Mouse (Mus musculus): ENCODE data around the gene Vps13c. TPM values are rescaled to one million over a fixed set of nuclear protein-coding genes. Genes with fewer than 3 reads are reported as not detected.

Vps13c gene
- polyA plus RNA-seq, 1 experiment from 2014 or later: 9.9 TPM

DNA sequence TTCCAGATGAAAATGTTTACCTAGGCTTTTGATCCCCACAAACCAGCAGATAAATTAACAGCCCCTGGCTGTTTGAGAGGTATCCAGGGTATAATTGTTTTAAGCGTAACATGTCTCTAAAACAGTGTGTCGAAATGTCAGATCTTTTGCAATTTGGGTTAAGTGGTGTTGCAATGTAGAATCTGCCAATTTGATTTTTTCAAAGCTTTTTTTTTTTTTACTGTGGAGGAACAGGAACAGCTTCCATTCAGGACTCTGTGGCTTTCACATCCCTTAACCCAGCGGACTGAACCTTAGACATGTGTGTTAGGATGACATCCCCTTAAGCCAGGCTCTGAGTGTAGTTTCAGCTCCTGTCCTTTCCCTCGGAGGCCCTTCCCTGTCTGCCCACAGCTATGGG lies 4.8 kb downstream of the Vps13c start:
- Histone ChIP-seq H3K4me2 (ENCODE audit: low read length) (no peak overlapping the region), H3K27ac (ENCODE audit: low read length) (no peak overlapping the region), H3K9me3 (replicated peaks; ENCODE audit: control insufficient read depth, low read length, poor library complexity, severe bottlenecking) (no peaks in the 10 kb centered on the region), H3K4me1 (ENCODE audit: control insufficient read depth, insufficient read depth, low read length) (peaks cover 11% of the 10 kb centered on the region), H3K36me3 (ENCODE audit: control insufficient read depth, insufficient read depth, low read length) (no peaks in the 10 kb centered on the region), H3K27me3 (ENCODE audit: control insufficient read depth, insufficient read depth, low read depth, low read length) (no peaks in the 10 kb centered on the region), H3K9ac (ENCODE audit: low read depth, low read length) (no peak overlapping the region), H3K4me3 (ENCODE audit: low read depth, low read length) (no peak overlapping the region)
- WGBS: 75% methylated on average over 4 of the region's 4 CpGs
- no peak for ATAC-seq

DNA sequence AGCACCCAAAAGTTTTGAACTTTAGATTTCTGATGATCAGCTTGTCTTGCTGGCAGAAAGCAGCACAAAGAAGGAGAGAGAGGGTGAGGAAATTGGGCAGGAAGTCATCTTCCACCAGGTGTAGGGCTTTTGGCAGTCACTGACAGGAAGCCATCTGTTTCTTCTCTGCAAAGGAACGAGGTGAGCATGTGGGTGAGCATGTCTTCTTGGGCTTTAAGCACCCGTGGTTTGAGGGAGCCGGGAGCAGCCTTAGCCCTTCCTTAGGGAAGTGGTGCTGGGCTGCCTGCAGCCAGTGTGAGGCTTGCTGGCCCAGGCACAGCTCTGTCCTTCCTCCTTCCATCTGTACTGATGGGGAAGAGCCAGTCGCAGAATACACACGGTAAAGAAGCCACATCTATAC lies 5.5 kb downstream of the Vps13c start:
- Histone ChIP-seq H3K9ac (ENCODE audit: low read depth, low read length) (no peak overlapping the region), H3K4me3 (ENCODE audit: low read depth, low read length) (no peak overlapping the region), H3K36me3 (ENCODE audit: control insufficient read depth, insufficient read depth, low read length) (no peaks in the 10 kb centered on the region), H3K27me3 (ENCODE audit: control insufficient read depth, insufficient read depth, low read depth, low read length) (no peaks in the 10 kb centered on the region), H3K4me1 (ENCODE audit: control insufficient read depth, insufficient read depth, low read length) (peaks cover 10% of the 10 kb centered on the region), H3K4me2 (ENCODE audit: low read length) (no peak overlapping the region), H3K27ac (ENCODE audit: low read length) (no peak overlapping the region), H3K9me3 (replicated peaks; ENCODE audit: control insufficient read depth, low read length, poor library complexity, severe bottlenecking) (no peaks in the 10 kb centered on the region)
- 91% methylated on average over 5 of the region's 5 CpGs for WGBS
- no peak for ATAC-seq

DNA sequence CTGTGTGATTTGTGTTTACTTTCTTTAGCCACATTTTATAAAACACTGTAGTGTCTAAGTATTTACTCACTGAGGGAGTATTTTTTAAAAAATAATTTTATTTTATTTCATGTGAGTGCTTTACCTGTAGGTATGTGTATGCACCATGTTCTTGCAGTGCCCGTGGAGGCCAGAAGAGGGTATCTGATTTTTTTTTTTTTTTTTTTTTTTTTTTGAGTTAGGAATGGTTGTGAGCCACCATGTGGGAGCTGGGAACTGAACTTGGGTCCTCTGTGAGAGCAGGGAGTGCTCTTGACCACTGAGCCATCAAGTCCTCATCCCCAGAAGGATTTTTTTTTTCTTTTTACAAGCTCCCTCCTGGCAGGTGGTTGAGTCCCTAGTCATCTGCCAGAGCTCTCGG lies 5.9 kb downstream of the Vps13c start:
- Histone ChIP-seq H3K4me2 (ENCODE audit: low read length) (no peak overlapping the region), H3K27ac (ENCODE audit: low read length) (no peak overlapping the region), H3K27me3 (ENCODE audit: control insufficient read depth, insufficient read depth, low read depth, low read length) (no peaks in the 10 kb centered on the region), H3K9me3 (replicated peaks; ENCODE audit: control insufficient read depth, low read length, poor library complexity, severe bottlenecking) (no peaks in the 10 kb centered on the region), H3K36me3 (ENCODE audit: control insufficient read depth, insufficient read depth, low read length) (no peaks in the 10 kb centered on the region), H3K4me3 (ENCODE audit: low read depth, low read length) (no peak overlapping the region), H3K9ac (ENCODE audit: low read depth, low read length) (no peak overlapping the region), H3K4me1 (ENCODE audit: control insufficient read depth, insufficient read depth, low read length) (peaks cover 6% of the 10 kb centered on the region)
- 100% methylated on average over 2 of the region's 2 CpGs for WGBS
- ATAC-seq: no peak

DNA sequence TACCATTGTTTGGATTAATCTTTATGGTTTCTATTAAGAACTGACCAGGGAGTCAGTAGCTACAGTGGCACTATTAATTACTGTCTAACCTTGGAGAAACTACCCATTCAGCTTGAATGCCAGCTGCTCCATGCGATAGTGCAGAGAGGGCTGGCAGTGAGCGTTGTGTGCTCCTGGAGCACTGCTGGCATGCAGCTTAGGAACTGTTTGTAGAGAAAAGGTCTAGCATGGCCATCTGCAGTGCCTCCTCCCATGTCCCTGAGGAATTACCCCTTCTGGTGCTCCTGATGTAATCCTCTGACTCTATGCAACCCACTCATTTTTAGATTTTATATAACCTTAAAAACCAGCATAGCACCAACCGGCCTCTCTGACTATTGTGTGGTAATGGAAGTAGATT lies 7.4 kb downstream of the Vps13c start:
- H3K27me3 ChIP-seq (ENCODE audit: control insufficient read depth, insufficient read depth, low read depth, low read length): no peaks in the 10 kb centered on the region
- no peak overlapping the region for H3K27ac ChIP-seq (ENCODE audit: low read length)
- H3K9ac ChIP-seq (ENCODE audit: low read depth, low read length): no peak overlapping the region
- 88% methylated on average over 3 of the region's 3 CpGs for WGBS
- no peaks in the 10 kb centered on the region for H3K9me3 ChIP-seq (replicated peaks; ENCODE audit: control insufficient read depth, low read length, poor library complexity, severe bottlenecking)
- peaks cover 2% of the 10 kb centered on the region; the same call in 1 of the 2 replicates for H3K4me1 ChIP-seq (ENCODE audit: control insufficient read depth, insufficient read depth, low read length)
- H3K4me2 ChIP-seq (ENCODE audit: low read length): no peak overlapping the region
- H3K4me3 ChIP-seq (ENCODE audit: low read depth, low read length): no peak overlapping the region
- H3K36me3 ChIP-seq (ENCODE audit: control insufficient read depth, insufficient read depth, low read length): no peaks in the 10 kb centered on the region
- no peak for ATAC-seq

DNA sequence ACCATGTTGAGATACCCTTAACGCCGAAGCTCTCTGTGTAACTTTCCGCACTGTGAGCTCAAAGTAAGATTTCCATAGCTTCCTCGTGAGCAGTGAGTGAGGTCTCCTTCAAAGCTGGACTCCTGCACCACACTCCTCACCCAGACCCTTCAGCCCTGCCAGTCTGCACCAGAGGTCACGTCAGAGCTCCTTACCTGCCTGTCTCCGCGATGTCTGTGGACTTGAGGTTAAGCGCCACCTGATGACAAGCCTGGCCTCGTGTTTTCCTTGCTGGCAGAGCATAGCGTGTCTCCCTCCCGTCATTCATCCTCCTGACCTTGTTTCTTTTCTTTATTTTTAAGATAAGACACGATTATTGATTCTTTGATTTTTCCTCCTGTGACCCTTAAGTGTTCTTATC lies 9.2 kb downstream of the Vps13c start:
- H3K9me3 ChIP-seq (replicated peaks; ENCODE audit: control insufficient read depth, low read length, poor library complexity, severe bottlenecking): no peaks in the 10 kb centered on the region
- no peaks in the 10 kb centered on the region for H3K36me3 ChIP-seq (ENCODE audit: control insufficient read depth, insufficient read depth, low read length)
- ATAC-seq: no peak
- WGBS: 83% methylated on average over 12 of the region's 12 CpGs
- H3K9ac ChIP-seq (ENCODE audit: low read depth, low read length): no peak overlapping the region
- no peak overlapping the region for H3K4me3 ChIP-seq (ENCODE audit: low read depth, low read length)
- H3K27me3 ChIP-seq (ENCODE audit: control insufficient read depth, insufficient read depth, low read depth, low read length): no peaks in the 10 kb centered on the region
- H3K27ac ChIP-seq (ENCODE audit: low read length): no peak overlapping the region
- no peak overlapping the region for H3K4me2 ChIP-seq (ENCODE audit: low read length)
- peaks cover 2% of the 10 kb centered on the region; the same call in 1 of the 2 replicates for H3K4me1 ChIP-seq (ENCODE audit: control insufficient read depth, insufficient read depth, low read length)

DNA sequence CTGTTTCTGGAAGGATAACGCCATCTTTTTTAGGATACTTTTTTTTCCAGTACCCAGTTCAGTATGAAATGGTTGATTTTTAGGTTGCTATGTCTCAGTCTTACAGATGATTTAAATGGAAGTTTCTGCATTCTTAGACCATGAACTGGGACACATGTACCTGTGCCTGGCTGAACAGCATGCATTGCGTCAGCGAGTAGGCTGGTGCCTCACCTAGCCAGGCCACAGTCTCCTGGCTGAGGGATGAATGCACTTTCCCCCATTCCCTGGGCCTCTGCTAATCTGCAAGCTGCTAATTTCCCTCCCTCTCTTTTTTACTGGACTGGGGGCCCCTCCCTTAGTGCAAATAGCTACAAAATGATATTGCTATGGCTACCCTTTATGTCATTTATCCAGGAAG lies 9.7 kb downstream of the Vps13c start:
- no peak for ATAC-seq
- H3K4me3 ChIP-seq (ENCODE audit: low read depth, low read length): no peak overlapping the region
- H3K9me3 ChIP-seq (replicated peaks; ENCODE audit: control insufficient read depth, low read length, poor library complexity, severe bottlenecking): no peaks in the 10 kb centered on the region
- H3K4me1 ChIP-seq (ENCODE audit: control insufficient read depth, insufficient read depth, low read length): peaks cover 2% of the 10 kb centered on the region; the same call in 1 of the 2 replicates
- no peaks in the 10 kb centered on the region for H3K27me3 ChIP-seq (ENCODE audit: control insufficient read depth, insufficient read depth, low read depth, low read length)
- H3K27ac ChIP-seq (ENCODE audit: low read length): no peak overlapping the region
- H3K36me3 ChIP-seq (ENCODE audit: control insufficient read depth, insufficient read depth, low read length): peaks cover 2% of the 10 kb centered on the region; the same call in 1 of the 2 replicates
- WGBS: 88% methylated on average over 3 of the region's 3 CpGs
- no peak overlapping the region for H3K4me2 ChIP-seq (ENCODE audit: low read length)
- no peak overlapping the region for H3K9ac ChIP-seq (ENCODE audit: low read depth, low read length)

DNA sequence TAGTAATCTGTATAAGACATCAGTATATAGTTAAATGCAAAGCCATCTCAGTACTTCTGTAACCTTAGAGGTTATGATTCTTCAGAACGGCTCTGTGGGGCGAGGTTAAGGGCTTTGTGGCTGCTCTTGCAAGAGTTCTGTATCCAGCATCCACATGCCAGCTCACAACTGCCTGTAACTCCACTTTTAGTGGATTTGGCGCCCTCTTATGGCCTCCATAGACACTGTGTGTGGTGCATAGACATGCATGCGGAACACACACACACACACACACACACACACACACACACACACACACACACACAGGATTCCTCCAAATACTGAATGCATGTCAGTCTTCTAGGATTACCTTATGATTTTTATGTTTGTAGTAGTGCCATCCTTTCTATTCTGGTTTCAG lies 11.0 kb downstream of the Vps13c start:
- peaks cover 3% of the 10 kb centered on the region; the same call in 1 of the 2 replicates for H3K36me3 ChIP-seq (ENCODE audit: control insufficient read depth, insufficient read depth, low read length)
- ATAC-seq: no peak
- H3K4me3 ChIP-seq (ENCODE audit: low read depth, low read length): no peak overlapping the region
- no peak overlapping the region for H3K27ac ChIP-seq (ENCODE audit: low read length)
- no peaks in the 10 kb centered on the region for H3K9me3 ChIP-seq (replicated peaks; ENCODE audit: control insufficient read depth, low read length, poor library complexity, severe bottlenecking)
- H3K4me2 ChIP-seq (ENCODE audit: low read length): no peak overlapping the region
- WGBS: 79% methylated on average over 4 of the region's 4 CpGs
- H3K27me3 ChIP-seq (ENCODE audit: control insufficient read depth, insufficient read depth, low read depth, low read length): no peaks in the 10 kb centered on the region
- H3K4me1 ChIP-seq (ENCODE audit: control insufficient read depth, insufficient read depth, low read length): no peaks in the 10 kb centered on the region
- H3K9ac ChIP-seq (ENCODE audit: low read depth, low read length): no peak overlapping the region

DNA sequence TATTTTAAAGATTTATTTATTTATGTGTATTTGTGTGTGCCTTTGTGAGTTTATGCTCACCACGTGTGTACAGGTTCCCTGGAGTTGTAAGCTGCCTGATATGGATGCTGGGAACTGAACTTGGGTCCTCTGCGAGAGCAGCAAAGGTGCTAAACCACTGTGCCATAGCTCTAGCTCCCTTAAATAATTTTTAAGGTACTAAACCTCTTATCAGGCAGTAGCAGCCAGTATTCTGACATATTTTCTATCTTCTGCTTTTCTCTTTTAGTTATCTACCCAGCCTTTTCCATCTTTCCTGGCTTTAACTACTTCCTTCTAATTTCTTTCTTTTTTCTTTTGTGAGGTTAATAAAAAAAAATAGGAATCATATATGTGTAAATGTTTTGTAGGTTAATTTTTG lies 20.1 kb downstream of the Vps13c start:
- Histone ChIP-seq H3K36me3 (ENCODE audit: control insufficient read depth, insufficient read depth, low read length) (0 out of 2 replicates have a peak, but pooled peaks cover 8% of the 10 kb centered on the region), H3K4me1 (ENCODE audit: control insufficient read depth, insufficient read depth, low read length) (peaks cover 2% of the 10 kb centered on the region; the same call in 1 of the 2 replicates), H3K9me3 (replicated peaks; ENCODE audit: control insufficient read depth, low read length, poor library complexity, severe bottlenecking) (no peaks in the 10 kb centered on the region), H3K9ac (ENCODE audit: low read depth, low read length) (no peak overlapping the region), H3K27ac (ENCODE audit: low read length) (no peak overlapping the region), H3K27me3 (ENCODE audit: control insufficient read depth, insufficient read depth, low read depth, low read length) (no peaks in the 10 kb centered on the region), H3K4me3 (ENCODE audit: low read depth, low read length) (no peak overlapping the region), H3K4me2 (ENCODE audit: low read length) (no peak overlapping the region)
- no peak for ATAC-seq
- 85% methylated on average over 2 of the region's 2 CpGs for WGBS

DNA sequence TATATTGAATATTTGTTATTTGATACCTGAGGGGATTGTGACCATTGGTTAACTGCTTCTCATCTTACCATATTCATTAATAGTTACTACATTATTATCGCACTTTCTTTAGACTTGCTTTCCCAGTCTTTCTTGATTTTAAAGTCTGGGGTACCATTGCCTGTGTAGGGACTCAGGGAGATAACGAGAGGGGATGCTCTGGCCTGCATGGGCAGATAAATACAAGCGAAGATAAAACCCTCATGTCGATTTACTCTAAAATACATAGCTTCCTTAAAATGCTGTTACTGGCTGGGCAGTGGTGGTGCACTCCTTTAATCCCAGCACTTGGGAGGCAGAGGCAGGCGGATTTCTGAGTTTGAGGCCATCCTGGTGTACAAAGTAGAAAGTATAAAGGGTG lies 23.1 kb downstream of the Vps13c start:
- ATAC-seq: no peak
- 92% methylated on average over 5 of the region's 5 CpGs for WGBS

More for the DNA sequence above, 23.1 kb downstream of the Vps13c start:
- no peak overlapping the region for H3K4me3 ChIP-seq (ENCODE audit: low read depth, low read length)
- H3K9ac ChIP-seq (ENCODE audit: low read depth, low read length): no peak overlapping the region
- H3K36me3 ChIP-seq (ENCODE audit: control insufficient read depth, insufficient read depth, low read length): 0 out of 2 replicates have a peak, but pooled peaks cover 3% of the 10 kb centered on the region
- no peaks in the 10 kb centered on the region for H3K27me3 ChIP-seq (ENCODE audit: control insufficient read depth, insufficient read depth, low read depth, low read length)
- no peak overlapping the region for H3K4me2 ChIP-seq (ENCODE audit: low read length)
- no peak overlapping the region for H3K27ac ChIP-seq (ENCODE audit: low read length)
- peaks cover 2% of the 10 kb centered on the region; the same call in 1 of the 2 replicates for H3K4me1 ChIP-seq (ENCODE audit: control insufficient read depth, insufficient read depth, low read length)
- H3K9me3 ChIP-seq (replicated peaks; ENCODE audit: control insufficient read depth, low read length, poor library complexity, severe bottlenecking): no peaks in the 10 kb centered on the region

Data from midbrain, embryonic 16.5 days (tissue).